Mouse (Mus musculus) ES-Bruce4 (cell line): ENCODE data around the gene Rasa4.
"Not testable (repeated sequence)": the region's sequence is repeated elsewhere in the genome, so short reads cannot be mapped to it uniquely, and the experiment has no call there.

ENCODE experiments used
- CTCF ChIP-seq: IDR thresholded peaks from one replicate; pipeline ENCODE4 v1.8.1; 2011; ENCODE audit warnings: low read depth, low read length
- EP300 ChIP-seq: IDR thresholded peaks from 2 replicates; pipeline ENCODE4 v1.6.1; 2011; ENCODE audit warnings: low read depth, low read length; ENCODE audit not compliant: insufficient read depth
- POLR2A ChIP-seq: IDR thresholded peaks from one replicate; pipeline ENCODE4 v1.8.1; 2011; ENCODE audit warnings: low read length; ENCODE audit not compliant: insufficient read depth

DNA sequence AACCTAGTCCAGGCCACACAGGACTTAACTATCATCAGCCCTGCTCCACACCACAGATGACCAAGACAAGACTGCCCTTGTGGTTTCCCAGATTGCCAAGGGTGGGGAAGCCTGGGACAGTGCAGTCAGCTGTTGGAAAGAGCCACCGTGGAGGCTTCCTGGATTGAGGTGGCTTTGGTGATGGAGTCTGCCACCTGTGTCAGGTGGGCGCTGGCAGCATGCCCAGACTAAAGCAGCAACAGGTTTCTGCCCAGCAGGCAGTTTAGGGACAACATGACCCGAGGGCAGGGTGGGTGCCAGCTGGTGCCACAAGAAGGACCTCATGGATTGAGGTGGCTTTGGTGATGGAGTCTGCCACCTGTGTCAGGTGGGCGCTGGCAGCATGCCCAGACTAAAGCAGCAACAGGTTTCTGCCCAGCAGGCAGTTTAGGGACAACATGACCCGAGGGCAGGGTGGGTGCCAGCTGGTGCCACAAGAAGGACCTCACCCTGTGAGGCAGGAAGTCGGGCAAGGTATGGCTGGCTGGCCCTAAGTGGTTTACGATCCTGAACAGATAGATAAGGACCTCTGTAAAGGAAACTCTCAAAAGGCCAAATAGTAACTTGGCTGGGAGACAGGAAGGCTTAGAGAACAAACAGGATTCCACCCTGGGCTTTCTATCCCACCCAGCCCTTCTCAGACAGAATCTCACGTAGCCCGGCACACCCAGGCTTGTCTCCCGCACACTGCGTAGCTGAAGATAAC is 17.1 kb upstream of the Rasa4 start:
- TF ChIP-seq POLR2A, CTCF, EP300: not testable (repeated sequence)
